Mouse (Mus musculus): ENCODE results near the gene Mettl6. TPM values are rescaled to one million over a fixed set of nuclear protein-coding genes. Genes with fewer than 3 reads are reported as not detected.

Gene Mettl6
- polyA plus RNA-seq, 1 experiment from 2014 or later, result 44.1 TPM

DNA sequence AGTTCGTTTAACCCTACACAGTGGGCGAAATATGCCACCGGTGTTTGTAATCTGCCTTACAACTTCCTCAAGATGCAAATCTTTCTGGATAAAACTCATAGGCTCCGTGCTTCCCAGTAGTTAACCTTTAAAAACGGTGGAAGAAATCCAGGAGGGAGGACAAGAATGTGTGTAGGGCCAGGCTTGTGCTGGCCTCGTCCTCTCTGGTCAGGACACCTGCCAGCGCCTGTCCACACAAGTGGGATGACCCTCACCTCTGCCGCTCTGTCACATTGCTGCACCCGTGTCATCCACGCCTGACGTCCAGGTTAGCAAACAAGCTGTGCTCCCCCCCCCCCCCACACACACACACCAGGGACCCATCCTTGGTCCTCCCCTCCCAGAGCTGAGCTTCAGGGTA lies 55.6 kb downstream of the Mettl6 start:
- H3K27ac ChIP-seq (ENCODE audit: low read depth, low read length), result no peak overlapping the region

DNA sequence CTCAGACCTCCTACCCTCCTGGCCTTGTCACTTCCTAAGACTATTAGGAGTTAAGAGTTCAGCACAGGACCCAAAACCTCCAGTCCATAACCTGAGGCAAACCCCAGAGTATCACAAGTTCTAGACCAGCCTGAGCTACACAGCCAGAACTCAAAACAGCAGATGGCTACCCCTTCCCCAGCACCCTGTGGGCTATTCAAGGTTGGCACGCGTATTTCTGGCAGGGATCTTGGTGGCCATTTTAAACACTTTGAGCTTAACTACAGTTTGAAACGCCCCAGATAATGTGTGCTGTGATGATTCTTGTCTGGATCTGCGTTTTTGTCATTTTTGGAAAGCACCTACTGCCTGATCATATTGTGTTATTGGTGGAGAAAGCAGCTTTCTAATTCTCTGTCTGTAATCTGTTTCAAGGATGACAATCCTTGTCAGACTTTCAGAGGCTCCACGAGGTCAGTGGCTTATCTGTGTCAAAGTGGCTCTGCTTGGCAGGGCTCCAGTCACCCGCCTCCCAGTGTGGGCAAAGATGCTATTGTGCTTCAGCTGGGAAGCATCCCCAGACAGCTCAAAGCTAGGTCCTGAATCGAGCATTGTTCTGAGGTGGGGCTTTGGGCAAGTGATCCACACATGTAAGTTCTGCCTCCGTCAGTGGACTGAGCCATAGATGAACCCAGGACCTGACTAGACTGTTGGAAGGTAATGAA lies 56.9 kb downstream of the Mettl6 start:
- H3K27me3 ChIP-seq (ENCODE audit: control insufficient read depth, insufficient read depth, low read length), result no peaks in the 10 kb centered on the region
- H3K4me1 ChIP-seq (ENCODE audit: control insufficient read depth, insufficient read depth, low read length), result peaks cover 15% of the 10 kb centered on the region; the same call in 1 of the 2 replicates
- WGBS, result 77% methylated on average over 8 of the region's 8 CpGs
- no peak overlapping the region for H3K4me2 ChIP-seq (ENCODE audit: low read depth, low read length)
- no peak for ATAC-seq (ENCODE audit: low read depth)
- no peak overlapping the region for H3K9ac ChIP-seq (replicated peaks; ENCODE audit: low read depth, low read length)
- H3K9me3 ChIP-seq (ENCODE audit: control insufficient read depth, low read length), result no peaks in the 10 kb centered on the region
- H3K27ac ChIP-seq (ENCODE audit: low read depth, low read length), result no peak overlapping the region
- no peak overlapping the region for H3K4me3 ChIP-seq (ENCODE audit: low read depth, low read length)
- peaks cover 5% of the 10 kb centered on the region; the same call in 1 of the 2 replicates for H3K36me3 ChIP-seq (ENCODE audit: control insufficient read depth, insufficient read depth, low read length)

More for the DNA sequence above, 55.6 kb downstream of the Mettl6 start:
- peaks cover 6% of the 10 kb centered on the region; the same call in 1 of the 2 replicates for H3K4me1 ChIP-seq (ENCODE audit: control insufficient read depth, insufficient read depth, low read length)
- H3K9me3 ChIP-seq (ENCODE audit: control insufficient read depth, low read length), result no peaks in the 10 kb centered on the region
- H3K9ac ChIP-seq (replicated peaks; ENCODE audit: low read depth, low read length), result no peak overlapping the region
- 79% methylated on average over 11 of the region's 11 CpGs for WGBS
- ATAC-seq (ENCODE audit: low read depth), result no peak
- H3K4me3 ChIP-seq (ENCODE audit: low read depth, low read length), result no peak overlapping the region
- H3K4me2 ChIP-seq (ENCODE audit: low read depth, low read length), result no peak overlapping the region
- no peaks in the 10 kb centered on the region for H3K36me3 ChIP-seq (ENCODE audit: control insufficient read depth, insufficient read depth, low read length)
- no peaks in the 10 kb centered on the region for H3K27me3 ChIP-seq (ENCODE audit: control insufficient read depth, insufficient read depth, low read length)

DNA sequence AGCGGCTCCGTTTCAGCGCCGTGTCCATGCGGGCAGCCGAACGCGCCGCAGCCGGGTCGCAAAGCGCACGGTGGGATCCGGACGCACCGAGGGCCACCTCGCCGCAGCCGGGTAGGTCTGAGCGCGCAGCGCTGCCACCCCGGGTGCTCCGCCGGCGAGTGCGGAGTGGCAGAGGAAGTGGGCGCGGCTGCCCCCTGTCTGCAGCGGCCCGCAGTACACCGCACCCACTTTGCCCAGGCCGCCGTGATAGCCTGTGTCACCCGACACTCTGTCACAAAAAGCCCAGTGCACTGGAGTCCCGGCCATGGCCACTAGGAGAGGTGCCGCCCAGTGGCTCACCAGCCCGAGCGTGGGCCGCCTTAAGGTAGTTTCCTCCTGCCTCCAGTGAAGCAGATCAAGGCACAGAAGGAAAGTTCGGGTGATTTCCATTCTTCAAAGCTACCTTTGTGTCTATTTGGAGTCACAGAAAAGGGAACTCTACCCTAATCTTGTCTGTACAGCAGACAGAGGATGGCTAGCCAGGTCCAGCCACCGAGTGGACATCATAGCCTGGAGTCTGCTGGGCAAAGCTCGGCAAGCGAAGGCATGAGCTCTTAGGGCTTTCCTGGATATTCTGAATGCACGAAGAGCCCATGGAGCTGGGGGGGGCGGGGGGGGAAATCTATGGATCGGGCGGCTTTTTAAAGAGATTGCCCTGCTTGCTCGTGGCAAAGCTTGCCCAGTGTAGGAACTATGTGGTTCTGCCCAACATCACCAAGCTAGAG lies 58.7 kb downstream of the Mettl6 start, which contains the start of gene Sh3bp5:
TSS of gene Sh3bp5 (minus strand) at position 149 of the 764 bp plus-strand sequence.
- Histone ChIP-seq H3K4me2 (ENCODE audit: low read depth, low read length) (peak within 1 kb of the TSS; percentile 55), H3K4me1 (ENCODE audit: control insufficient read depth, insufficient read depth, low read length) (peaks cover 22% of the 10 kb centered on the region; the same call in 1 of the 2 replicates), H3K36me3 (ENCODE audit: control insufficient read depth, insufficient read depth, low read length) (peaks cover 6% of the 10 kb centered on the region; the same call in 1 of the 2 replicates), H3K9ac (replicated peaks; ENCODE audit: low read depth, low read length) (peak within 1 kb of the TSS; percentile 94), H3K27ac (ENCODE audit: low read depth, low read length) (peak within 1 kb of the TSS; percentile 88), H3K27me3 (ENCODE audit: control insufficient read depth, insufficient read depth, low read length) (no peaks in the 10 kb centered on the region), H3K4me3 (ENCODE audit: low read depth, low read length) (peak within 1 kb of the TSS; percentile 54), H3K9me3 (ENCODE audit: control insufficient read depth, low read length) (no peaks in the 10 kb centered on the region)
- peak; percentile 96 for ATAC-seq (ENCODE audit: low read depth)
- WGBS, result 8% methylated on average over 49 of the region's 49 CpGs

DNA sequence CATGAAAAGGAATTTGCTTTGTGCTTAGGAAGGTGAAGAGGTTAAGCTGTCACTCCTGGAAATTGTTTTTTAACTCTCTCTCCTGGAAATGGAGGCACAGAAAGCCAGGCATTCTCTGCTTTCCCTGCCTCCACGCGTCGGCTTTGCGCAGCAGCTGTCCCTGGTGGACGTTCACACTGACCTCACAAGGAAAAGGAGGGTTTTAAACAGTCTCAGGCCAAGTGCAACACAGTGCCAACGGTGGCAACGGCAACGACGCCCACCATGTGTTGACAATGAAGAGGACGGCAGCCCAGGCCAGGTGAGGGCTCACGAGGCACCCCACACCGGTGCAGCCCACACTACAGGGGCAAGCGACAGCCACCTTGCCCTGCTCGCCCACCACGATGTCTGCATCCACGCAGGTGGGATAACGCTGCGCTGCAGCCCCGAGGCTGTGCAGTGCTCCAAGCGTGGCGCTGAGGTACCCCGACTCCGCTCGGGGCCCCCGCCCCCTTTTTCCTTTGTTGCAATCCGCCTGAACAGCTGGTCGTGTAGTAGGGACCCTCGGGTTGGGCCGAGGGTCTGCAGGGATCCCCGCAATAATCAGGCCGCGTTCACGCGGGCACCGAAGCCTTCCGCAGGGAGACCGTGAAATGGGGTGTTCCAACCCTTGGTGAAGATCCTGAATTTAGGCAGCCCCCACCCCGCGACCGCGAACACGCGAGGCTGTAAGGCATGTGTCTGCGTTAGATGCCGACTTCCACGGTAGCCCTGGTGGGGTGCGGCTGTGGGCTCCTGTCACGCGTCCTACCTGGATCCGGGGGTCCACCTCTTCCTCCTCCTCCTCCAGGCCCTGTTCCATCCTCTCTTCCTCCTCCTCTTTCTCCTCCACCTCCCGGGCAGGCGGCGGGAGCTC lies 59.6 kb downstream of the Mettl6 start:
- WGBS, result under 1% methylated on average over 51 of the region's 53 CpGs
- peaks cover 22% of the 10 kb centered on the region; the same call in 1 of the 2 replicates for H3K4me1 ChIP-seq (ENCODE audit: control insufficient read depth, insufficient read depth, low read length)
- peaks cover 10% of the 10 kb centered on the region; the same call in 1 of the 2 replicates for H3K36me3 ChIP-seq (ENCODE audit: control insufficient read depth, insufficient read depth, low read length)
- H3K9ac ChIP-seq (replicated peaks; ENCODE audit: low read depth, low read length), result peak overlapping the region; percentile 94
- ATAC-seq (ENCODE audit: low read depth), result peak; percentile 75
- H3K4me3 ChIP-seq (ENCODE audit: low read depth, low read length), result peak overlapping the region; percentile 54
- no peaks in the 10 kb centered on the region for H3K9me3 ChIP-seq (ENCODE audit: control insufficient read depth, low read length)
- peak overlapping the region; percentile 88 for H3K27ac ChIP-seq (ENCODE audit: low read depth, low read length)
- no peaks in the 10 kb centered on the region for H3K27me3 ChIP-seq (ENCODE audit: control insufficient read depth, insufficient read depth, low read length)
- peak overlapping the region; percentile 55 for H3K4me2 ChIP-seq (ENCODE audit: low read depth, low read length)

DNA sequence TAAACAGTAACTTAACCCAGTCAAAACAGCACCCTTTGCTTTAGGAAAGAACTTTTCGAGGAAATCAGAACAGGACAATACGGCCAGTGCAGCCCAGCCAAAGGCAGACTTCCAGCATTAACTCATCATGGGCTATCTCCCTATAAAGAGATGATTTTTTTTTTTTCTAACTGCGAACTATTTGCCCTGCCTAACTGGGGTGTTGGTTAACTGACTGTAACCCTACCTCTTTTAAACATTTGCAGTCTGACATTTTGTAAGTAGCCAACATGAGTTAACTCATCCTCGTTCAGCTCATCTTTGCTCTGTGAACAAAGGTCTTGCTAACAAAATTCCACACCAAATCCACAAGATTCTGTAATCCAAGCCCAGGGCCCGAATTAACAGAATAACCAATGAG lies 60.4 kb downstream of the Mettl6 start:
- no peak overlapping the region for H3K27ac ChIP-seq (ENCODE audit: low read depth, low read length)
- WGBS, result 41% methylated on average over 5 of the region's 5 CpGs
- peak overlapping the region; percentile 54 for H3K4me3 ChIP-seq (ENCODE audit: low read depth, low read length)
- no peak for ATAC-seq (ENCODE audit: low read depth)
- H3K36me3 ChIP-seq (ENCODE audit: control insufficient read depth, insufficient read depth, low read length), result peaks cover 13% of the 10 kb centered on the region; the same call in 1 of the 2 replicates
- no peaks in the 10 kb centered on the region for H3K9me3 ChIP-seq (ENCODE audit: control insufficient read depth, low read length)
- peaks cover 22% of the 10 kb centered on the region; the same call in 1 of the 2 replicates for H3K4me1 ChIP-seq (ENCODE audit: control insufficient read depth, insufficient read depth, low read length)
- H3K9ac ChIP-seq (replicated peaks; ENCODE audit: low read depth, low read length), result peak overlapping the region; percentile 41; the same call in 1 of the 2 replicates
- peak overlapping the region; percentile 55 for H3K4me2 ChIP-seq (ENCODE audit: low read depth, low read length)
- H3K27me3 ChIP-seq (ENCODE audit: control insufficient read depth, insufficient read depth, low read length), result no peaks in the 10 kb centered on the region

DNA sequence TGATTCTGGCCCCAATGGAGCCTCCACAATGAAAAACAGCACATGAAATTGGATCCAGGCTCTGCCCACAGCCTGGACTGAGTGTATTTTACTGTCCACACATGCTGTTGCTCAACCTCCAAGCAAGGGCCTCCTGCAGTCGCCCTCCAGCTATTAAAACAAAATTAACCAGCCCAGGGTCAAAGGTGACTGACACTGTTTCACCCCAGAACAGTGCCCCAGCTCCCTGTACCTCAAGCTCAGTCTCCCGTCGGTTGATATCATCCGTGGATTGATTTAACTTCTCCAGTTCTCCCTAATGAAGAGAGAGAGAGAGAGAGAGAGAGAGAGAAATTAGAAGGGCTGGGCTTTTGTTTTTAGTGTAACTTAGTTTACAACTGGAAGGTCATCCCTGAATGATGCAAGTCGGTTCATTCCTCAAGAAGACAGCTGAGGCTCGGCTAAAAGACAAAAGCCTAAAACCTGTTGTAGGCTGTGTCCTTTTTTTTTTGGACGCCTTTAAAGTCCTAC lies 60.9 kb downstream of the Mettl6 start:
- H3K4me1 ChIP-seq (ENCODE audit: control insufficient read depth, insufficient read depth, low read length), result peaks cover 22% of the 10 kb centered on the region; the same call in 1 of the 2 replicates
- H3K27ac ChIP-seq (ENCODE audit: low read depth, low read length), result no peak overlapping the region
- no peak for ATAC-seq (ENCODE audit: low read depth)
- H3K4me3 ChIP-seq (ENCODE audit: low read depth, low read length), result peak overlapping the region; percentile 54
- H3K9ac ChIP-seq (replicated peaks; ENCODE audit: low read depth, low read length), result peak overlapping the region; percentile 41
- no peaks in the 10 kb centered on the region for H3K9me3 ChIP-seq (ENCODE audit: control insufficient read depth, low read length)
- peaks cover 13% of the 10 kb centered on the region; the same call in 1 of the 2 replicates for H3K36me3 ChIP-seq (ENCODE audit: control insufficient read depth, insufficient read depth, low read length)
- 14% methylated on average over 7 of the region's 7 CpGs for WGBS
- peak overlapping the region; percentile 55 for H3K4me2 ChIP-seq (ENCODE audit: low read depth, low read length)
- no peaks in the 10 kb centered on the region for H3K27me3 ChIP-seq (ENCODE audit: control insufficient read depth, insufficient read depth, low read length)

DNA sequence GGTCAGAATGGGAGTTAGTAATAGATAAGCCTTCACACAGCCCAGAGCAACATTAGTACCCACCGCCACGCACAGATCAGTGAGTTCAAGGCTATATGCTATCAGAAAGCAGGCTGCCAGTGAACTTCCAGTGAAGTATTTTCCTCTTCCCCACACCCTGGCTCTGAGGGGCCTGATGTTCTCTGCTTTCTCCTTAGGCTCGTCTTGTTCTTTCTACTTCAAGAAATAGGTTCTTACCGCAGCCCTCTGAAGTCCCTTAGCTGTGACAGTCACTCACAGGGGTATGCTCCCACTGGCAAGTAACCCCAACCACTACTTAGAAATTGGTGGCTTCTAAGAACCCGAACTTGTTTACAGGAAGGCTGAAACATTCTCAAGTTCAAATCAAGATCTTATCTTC lies 61.7 kb downstream of the Mettl6 start:
- Histone ChIP-seq H3K9me3 (ENCODE audit: control insufficient read depth, low read length) (no peaks in the 10 kb centered on the region), H3K4me3 (ENCODE audit: low read depth, low read length) (no peak overlapping the region), H3K9ac (replicated peaks; ENCODE audit: low read depth, low read length) (no peak overlapping the region), H3K4me1 (ENCODE audit: control insufficient read depth, insufficient read depth, low read length) (peaks cover 22% of the 10 kb centered on the region; the same call in 1 of the 2 replicates), H3K36me3 (ENCODE audit: control insufficient read depth, insufficient read depth, low read length) (peaks cover 14% of the 10 kb centered on the region; the same call in 1 of the 2 replicates), H3K27me3 (ENCODE audit: control insufficient read depth, insufficient read depth, low read length) (no peaks in the 10 kb centered on the region), H3K27ac (ENCODE audit: low read depth, low read length) (no peak overlapping the region), H3K4me2 (ENCODE audit: low read depth, low read length) (peak overlapping the region; percentile 55; the same call in 1 of the 2 replicates)
- no peak for ATAC-seq (ENCODE audit: low read depth)
- 83% methylated on average over 5 of the region's 5 CpGs for whole genome bisulfite sequencing

DNA sequence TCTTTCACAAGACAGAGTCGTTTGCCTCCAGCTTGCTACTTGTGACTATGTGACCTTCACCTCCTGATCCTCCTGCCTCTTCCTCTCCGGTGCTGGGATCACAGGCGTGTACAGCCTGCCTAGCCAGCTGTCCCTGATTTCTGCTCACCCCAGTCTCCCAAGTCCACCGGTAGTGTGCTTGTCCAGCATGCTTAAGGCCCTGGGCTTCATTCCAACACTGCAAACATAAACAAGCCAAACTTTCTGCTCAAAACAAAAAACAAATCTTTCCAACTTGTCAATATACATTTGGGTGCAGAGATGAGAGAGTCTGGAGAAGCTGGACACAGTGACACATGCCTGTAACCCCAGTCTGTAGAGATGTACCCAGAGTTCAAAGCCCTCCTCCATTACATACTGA lies 62.4 kb downstream of the Mettl6 start:
- Histone ChIP-seq H3K9ac (replicated peaks; ENCODE audit: low read depth, low read length) (no peak overlapping the region), H3K27me3 (ENCODE audit: control insufficient read depth, insufficient read depth, low read length) (no peaks in the 10 kb centered on the region), H3K4me1 (ENCODE audit: control insufficient read depth, insufficient read depth, low read length) (peaks cover 22% of the 10 kb centered on the region; the same call in 1 of the 2 replicates), H3K27ac (ENCODE audit: low read depth, low read length) (no peak overlapping the region), H3K36me3 (ENCODE audit: control insufficient read depth, insufficient read depth, low read length) (peaks cover 20% of the 10 kb centered on the region; the same call in 1 of the 2 replicates), H3K9me3 (ENCODE audit: control insufficient read depth, low read length) (no peaks in the 10 kb centered on the region), H3K4me3 (ENCODE audit: low read depth, low read length) (no peak overlapping the region), H3K4me2 (ENCODE audit: low read depth, low read length) (no peak overlapping the region)
- no peak for ATAC-seq (ENCODE audit: low read depth)
- WGBS, result 62% methylated on average over 4 of the region's 4 CpGs
